Mouse (Mus musculus) testis, adult 2 months (tissue): ENCODE data around the gene Carnmt1. TPM values are rescaled to one million over a fixed set of nuclear protein-coding genes. Genes with fewer than 3 reads are reported as not detected.
A peak's percentile ranks its signal among the peaks of the same experiment; 100 is the strongest.

ENCODE experiments used
- H3K27ac ChIP-seq: fragments of 200-500 bp; 2 replicates; pipeline ENCODE4 v1.5.1; 2012; ENCODE audit warnings: low read depth, low read length; ENCODE audit not compliant: control insufficient read depth, insufficient read depth
- H3K27me3 ChIP-seq: fragments of 200-500 bp; 2 replicates; pipeline ENCODE4 v1.6.1; 2012; ENCODE audit warnings: mild to moderate bottlenecking, low read length, moderate library complexity; ENCODE audit not compliant: control insufficient read depth, insufficient read depth
- H3K36me3 ChIP-seq: fragments of 200-500 bp; 2 replicates; pipeline ENCODE4 v1.6.1; 2012; ENCODE audit warnings: mild to moderate bottlenecking, low read length; ENCODE audit not compliant: control insufficient read depth, insufficient read depth
- H3K4me1 ChIP-seq: fragments of 200-500 bp; 2 replicates; pipeline ENCODE4 v1.6.1; 2012; ENCODE audit warnings: low read length; ENCODE audit not compliant: control insufficient read depth, insufficient read depth
- H3K4me3 ChIP-seq: fragments of 200-500 bp; 2 replicates; pipeline ENCODE4 v1.5.1; 2012; ENCODE audit warnings: low read depth, mild to moderate bottlenecking, low read length, moderate library complexity, mixed read lengths; ENCODE audit not compliant: control insufficient read depth
- CTCF ChIP-seq: fragments of 200-500 bp; IDR thresholded peaks from 2 replicates; pipeline ENCODE4 v1.5.1; 2012; ENCODE audit warnings: low read depth, mild to moderate bottlenecking, inconsistent platforms, low read length, moderate library complexity; ENCODE audit not compliant: control insufficient read depth, insufficient read depth, insufficient replicate concordance
- POLR2A ChIP-seq: fragments of 200-500 bp; IDR thresholded peaks from 2 replicates; pipeline ENCODE4 v1.6.1; 2012; ENCODE audit warnings: low read depth, mild to moderate bottlenecking, inconsistent platforms, low read length, moderate library complexity; ENCODE audit not compliant: control insufficient read depth
- polyA plus RNA-seq: library from polyadenylated mRNA; depleted of rRNA; stranded (reverse); fragments of >200 nt; gene quantifications from 2 replicates; pipeline ENCODE4 v1.2.3, GENCODE M21; 2012

Carnmt1 gene
- polyA plus RNA-seq, 1 experiment: 11.6 TPM

DNA sequence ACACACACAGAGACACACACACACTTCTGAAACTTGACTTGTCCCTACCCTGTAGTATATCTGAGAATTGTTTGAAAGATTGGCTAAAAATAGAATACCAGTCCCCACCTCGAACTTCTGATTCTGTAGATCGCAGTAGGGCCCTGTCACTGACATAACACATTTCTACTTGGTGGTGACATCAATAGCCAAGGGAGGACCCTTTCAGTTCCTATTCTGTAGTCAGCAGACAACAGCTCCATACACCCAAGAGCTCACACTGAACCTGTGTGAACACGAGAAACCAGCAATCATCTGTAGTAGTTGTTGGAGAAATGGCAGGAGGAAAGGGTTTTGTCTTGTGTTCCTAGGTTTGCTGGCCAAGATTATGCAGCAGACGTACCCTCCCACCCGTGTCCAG lies 15.6 kb upstream of the Carnmt1 start:
- peak overlapping the region; percentile 94 for H3K27ac ChIP-seq
- no peaks in the 10 kb centered on the region for H3K36me3 ChIP-seq
- no peaks in the 10 kb centered on the region for H3K27me3 ChIP-seq
- no peak for TF ChIP-seq POLR2A
- TF ChIP-seq CTCF: no peak
- peaks cover 12% of the 10 kb centered on the region for H3K4me1 ChIP-seq
- H3K4me3 ChIP-seq: peak overlapping the region; percentile 85

DNA sequence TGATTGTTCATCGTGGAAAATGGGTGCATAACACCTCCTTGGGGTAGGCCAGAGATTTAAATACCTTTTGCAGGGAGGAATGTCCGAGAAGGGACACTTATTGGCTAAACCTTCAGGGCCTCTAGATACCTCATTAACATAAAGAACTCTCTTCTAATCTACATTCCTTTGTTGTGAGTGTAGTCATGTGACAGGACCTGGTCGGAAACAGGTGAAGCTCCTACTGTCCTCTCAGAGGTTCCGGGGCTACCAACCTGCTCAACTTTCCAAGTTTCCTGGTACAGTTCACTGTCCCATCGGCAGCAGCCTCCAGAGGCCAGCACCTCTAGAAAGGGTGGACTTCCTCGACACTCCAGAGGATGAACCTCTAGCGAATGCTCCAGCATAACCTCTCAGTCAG lies 14.6 kb upstream of the Carnmt1 start:
- H3K27ac ChIP-seq: peak overlapping the region; percentile 73; the same call in 1 of the 2 replicates
- H3K4me1 ChIP-seq: peaks cover 12% of the 10 kb centered on the region
- H3K27me3 ChIP-seq: no peaks in the 10 kb centered on the region
- no peaks in the 10 kb centered on the region for H3K36me3 ChIP-seq
- H3K4me3 ChIP-seq: peak overlapping the region; percentile 85
- no peak for TF ChIP-seq CTCF
- TF ChIP-seq POLR2A: no peak

DNA sequence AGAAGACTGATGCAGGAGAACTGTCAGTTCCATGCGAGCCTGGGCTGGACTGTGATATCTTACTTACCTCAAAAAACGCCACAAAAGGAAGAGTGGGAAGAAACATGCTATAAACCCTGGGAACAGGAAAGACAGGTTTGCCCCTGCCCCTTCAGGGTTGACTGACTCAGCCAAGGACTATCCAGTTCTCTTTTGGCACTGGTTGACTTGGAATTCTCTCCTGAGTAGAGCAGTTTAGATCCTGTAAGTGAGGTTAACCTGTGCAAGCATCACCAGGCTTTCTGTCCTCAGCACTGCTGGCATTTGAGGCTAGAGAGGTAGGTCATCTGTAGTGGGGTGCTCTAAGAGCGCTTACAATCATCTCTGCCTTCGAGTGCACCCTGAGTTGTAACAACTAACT lies 12.1 kb upstream of the Carnmt1 start:
- Histone ChIP-seq H3K4me1 (peaks cover 12% of the 10 kb centered on the region), H3K27me3 (no peaks in the 10 kb centered on the region), H3K27ac (no peak overlapping the region), H3K36me3 (no peaks in the 10 kb centered on the region), H3K4me3 (no peak overlapping the region)
- no peak for TF ChIP-seq POLR2A
- no peak for TF ChIP-seq CTCF

DNA sequence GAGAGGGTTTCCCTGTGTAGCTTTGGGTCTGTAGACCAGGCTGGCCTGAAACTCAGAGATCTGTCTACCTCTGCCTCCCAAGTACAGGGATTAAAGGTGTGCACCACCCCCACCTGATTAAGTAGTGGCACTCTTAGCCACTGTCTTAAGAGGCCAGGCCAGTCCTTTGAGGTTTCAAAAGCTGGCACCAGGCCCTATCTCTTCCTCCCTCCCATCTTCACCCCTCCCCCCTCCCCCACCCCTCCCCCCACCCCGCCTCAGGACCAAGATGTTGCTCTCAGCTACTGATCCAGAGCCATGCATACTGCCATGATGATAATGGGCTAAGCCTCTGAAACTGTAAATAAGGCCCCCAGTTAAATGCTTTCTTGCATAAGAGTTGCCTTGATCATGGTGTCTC lies 11.2 kb upstream of the Carnmt1 start:
- no peaks in the 10 kb centered on the region for H3K27me3 ChIP-seq
- no peak overlapping the region for H3K4me3 ChIP-seq
- TF ChIP-seq CTCF (no peak), POLR2A (no peak)
- H3K4me1 ChIP-seq: peaks cover 9% of the 10 kb centered on the region
- H3K36me3 ChIP-seq: no peaks in the 10 kb centered on the region
- no peak overlapping the region for H3K27ac ChIP-seq

DNA sequence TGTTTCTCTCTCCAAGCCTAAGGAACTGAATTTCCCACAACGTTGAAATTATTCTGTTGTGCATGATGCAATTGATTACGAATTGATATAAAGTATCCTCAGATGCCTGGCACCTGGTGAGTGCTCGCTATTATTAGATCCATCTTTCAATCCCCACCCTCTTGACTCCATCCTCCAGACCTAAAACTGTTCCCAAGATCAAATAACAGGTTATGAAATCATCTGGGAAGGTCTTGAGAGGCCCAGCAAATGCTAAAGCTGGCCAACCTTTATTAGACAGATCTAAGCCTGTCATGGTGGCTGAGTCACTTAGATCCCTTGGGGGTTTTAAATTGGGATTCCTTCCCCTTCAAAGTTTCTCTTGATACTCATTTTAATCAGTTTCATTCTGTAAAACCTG lies 10.1 kb upstream of the Carnmt1 start:
- H3K4me1 ChIP-seq: peaks cover 4% of the 10 kb centered on the region
- H3K4me3 ChIP-seq: no peak overlapping the region
- no peaks in the 10 kb centered on the region for H3K36me3 ChIP-seq
- no peaks in the 10 kb centered on the region for H3K27me3 ChIP-seq
- no peak overlapping the region for H3K27ac ChIP-seq
- TF ChIP-seq CTCF (no peak), POLR2A (no peak)

DNA sequence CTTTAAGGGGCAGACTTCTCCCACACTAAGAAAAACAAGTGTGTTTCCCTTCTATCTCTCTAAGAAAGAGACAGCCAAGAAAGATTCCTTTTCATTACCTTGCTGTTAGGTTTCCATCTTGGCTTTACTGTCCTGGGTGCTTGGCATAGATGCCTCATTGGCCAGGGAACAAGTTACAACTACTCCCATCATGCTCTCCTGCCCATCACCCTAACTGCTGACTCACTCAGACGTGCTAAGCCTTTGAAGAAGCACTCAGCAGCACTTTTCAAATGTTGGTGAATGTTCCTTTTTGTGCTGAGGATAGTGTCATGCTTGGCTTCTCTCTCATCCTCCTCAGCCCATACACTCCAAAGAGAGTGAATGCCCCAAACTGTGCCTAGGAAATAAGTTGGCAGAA lies 8.9 kb upstream of the Carnmt1 start:
- H3K36me3 ChIP-seq: no peaks in the 10 kb centered on the region
- H3K4me1 ChIP-seq: no peaks in the 10 kb centered on the region
- TF ChIP-seq POLR2A: no peak
- TF ChIP-seq CTCF: no peak
- H3K27ac ChIP-seq: no peak overlapping the region
- H3K27me3 ChIP-seq: no peaks in the 10 kb centered on the region
- no peak overlapping the region for H3K4me3 ChIP-seq

DNA sequence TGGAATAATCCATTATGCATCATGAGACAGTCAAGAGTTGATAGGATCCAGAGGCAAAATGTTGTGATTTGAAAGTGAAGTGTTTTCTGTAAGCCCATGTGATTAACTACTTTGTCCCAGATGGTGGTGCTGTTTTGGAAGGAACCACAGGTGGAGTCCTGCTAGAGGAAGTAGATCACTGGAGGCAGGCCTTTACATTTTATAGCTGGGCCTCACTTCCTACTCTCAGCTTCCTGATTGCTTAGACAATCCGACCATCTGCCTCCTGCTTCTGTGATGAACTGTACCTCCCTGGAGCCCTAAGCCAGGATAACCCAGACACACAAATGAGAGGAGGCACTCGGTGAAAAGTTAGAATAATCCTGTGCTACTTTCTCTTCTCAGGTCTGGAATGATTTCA lies 6.7 kb upstream of the Carnmt1 start:
- H3K4me1 ChIP-seq: no peaks in the 10 kb centered on the region
- H3K27me3 ChIP-seq: no peaks in the 10 kb centered on the region
- no peak overlapping the region for H3K4me3 ChIP-seq
- H3K27ac ChIP-seq: no peak overlapping the region
- H3K36me3 ChIP-seq: no peaks in the 10 kb centered on the region
- no peak for TF ChIP-seq CTCF
- no peak for TF ChIP-seq POLR2A

DNA sequence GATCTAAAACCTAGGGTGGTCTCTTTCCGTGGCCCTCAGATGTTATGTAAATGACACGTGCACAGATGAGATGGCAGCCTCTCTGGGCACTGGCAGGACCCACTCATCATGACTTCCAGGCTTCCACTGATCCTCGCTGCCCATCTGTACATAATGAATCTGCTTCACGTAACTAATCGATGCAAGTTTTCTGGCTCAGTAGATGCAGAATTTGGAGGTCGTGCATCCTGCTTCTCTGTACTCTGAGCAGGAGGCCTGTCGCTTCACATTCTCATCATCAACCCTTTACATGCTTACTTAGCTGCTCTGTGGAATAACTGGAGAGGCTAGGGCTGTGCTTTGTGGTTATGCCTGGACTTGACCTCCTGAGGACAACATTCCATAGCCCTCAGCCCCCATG lies 3.6 kb upstream of the Carnmt1 start:
- no peaks in the 10 kb centered on the region for H3K36me3 ChIP-seq
- no peak for TF ChIP-seq POLR2A
- TF ChIP-seq CTCF: no peak
- H3K4me3 ChIP-seq: no peak overlapping the region

More for the DNA sequence above, 3.6 kb upstream of the Carnmt1 start:
- no peak overlapping the region for H3K27ac ChIP-seq
- H3K4me1 ChIP-seq: peaks cover 7% of the 10 kb centered on the region
- H3K27me3 ChIP-seq: no peaks in the 10 kb centered on the region
